Mouse (Mus musculus) lung, adult 18-20 months (tissue): Measurements from ENCODE around the gene Slc31a2.
A peak's percentile ranks its signal among the peaks of the same experiment; 100 is the strongest.
"Not testable (repeated sequence)": the region's sequence is repeated elsewhere in the genome, so short reads cannot be mapped to it uniquely, and the experiment has no call there.

Experiments
- DNase-seq, 2 experiments: peaks; one replicate each; pipeline ENCODE4 v3.0.0; 2022; ENCODE audit warnings: mixed read lengths in 2 of 2

Slc31a2 gene

DNA sequence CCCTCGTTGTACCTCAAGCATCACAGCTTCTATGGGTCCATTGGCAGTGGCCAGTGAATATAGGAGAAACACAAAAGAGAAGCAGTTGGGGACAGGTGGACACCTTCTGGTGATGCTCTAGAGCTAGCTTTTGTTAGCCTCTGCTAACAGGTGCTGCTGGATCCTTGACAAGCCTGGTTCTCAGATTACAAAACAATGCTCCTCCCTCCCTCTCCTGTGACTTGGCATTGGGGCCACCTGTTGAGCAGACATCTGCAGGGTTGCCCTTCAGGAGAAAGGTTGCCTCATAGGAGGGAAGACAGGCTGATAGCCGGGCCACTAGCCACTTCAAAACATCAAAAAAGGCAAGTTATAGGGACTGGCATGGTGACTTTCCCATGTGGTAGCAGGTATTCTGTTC, at the start of gene Slc31a2:
Gene Slc31a2, plus strand, starts transcription at position 287 of the 400 bp plus-strand sequence.
- DNase-seq, result no peak

GRCm38 (mm10) chr4:62213490-62213889, 48.9 kb upstream of the Slc31a2 start:
- no peak for DNase-seq

DNA sequence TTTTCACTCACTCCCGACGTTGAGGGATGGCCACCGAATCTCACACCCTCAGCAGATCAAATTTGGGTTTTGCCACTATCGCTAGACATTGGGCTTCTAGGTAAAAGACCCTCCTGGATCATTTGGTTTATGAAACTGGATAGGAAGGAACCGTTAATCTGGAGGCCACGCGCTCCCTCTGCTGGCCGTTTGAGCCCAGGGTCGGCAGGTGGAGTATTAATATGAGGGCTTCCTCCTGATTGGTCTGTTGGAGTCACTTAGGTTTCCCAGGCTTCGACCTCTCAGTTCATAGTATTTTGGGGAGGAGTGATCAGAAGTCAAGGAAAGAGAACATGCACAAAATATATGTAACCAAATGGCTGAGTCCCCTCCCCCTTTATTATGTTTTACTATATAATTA, 34.0 kb upstream of the Slc31a2 start:
- peak; percentile 33 to 39 for DNase-seq

- peak in 1 of 2 experiments; percentile 14 for DNase-seq
Observed at GRCm38 (mm10) chr4:62229448-62229847, 32.9 kb upstream of the Slc31a2 start.

DNA sequence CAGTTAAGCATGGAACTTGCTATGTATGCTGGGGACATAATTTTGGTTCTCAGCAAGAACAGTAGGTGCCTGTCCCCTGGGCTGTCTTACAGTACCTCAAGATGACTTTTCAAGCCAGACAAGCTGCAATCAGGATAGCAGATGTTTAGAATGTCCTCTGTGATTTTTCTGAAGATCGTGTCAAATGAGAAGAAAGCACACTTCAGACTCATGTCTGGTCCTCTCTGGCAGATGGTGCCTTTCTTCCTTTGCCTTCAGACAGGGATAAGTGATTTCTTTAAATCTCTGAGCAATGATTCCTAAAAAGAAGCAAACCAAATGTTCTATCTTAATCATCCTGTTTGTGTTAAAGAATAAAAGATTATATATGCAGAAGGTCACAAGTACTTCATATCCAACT, 32.2 kb upstream of the Slc31a2 start:
- DNase-seq, result no peak

- no peak for DNase-seq
Observed at GRCm38 (mm10) chr4:62230769-62231168, 31.6 kb upstream of the Slc31a2 start, which contains the start of gene Zfp37. Gene Zfp37 (minus strand): TSS chr4:62231047.

GRCm38 (mm10) chr4:62240586-62240985, 21.8 kb upstream of the Slc31a2 start:
- no peak for DNase-seq

DNA sequence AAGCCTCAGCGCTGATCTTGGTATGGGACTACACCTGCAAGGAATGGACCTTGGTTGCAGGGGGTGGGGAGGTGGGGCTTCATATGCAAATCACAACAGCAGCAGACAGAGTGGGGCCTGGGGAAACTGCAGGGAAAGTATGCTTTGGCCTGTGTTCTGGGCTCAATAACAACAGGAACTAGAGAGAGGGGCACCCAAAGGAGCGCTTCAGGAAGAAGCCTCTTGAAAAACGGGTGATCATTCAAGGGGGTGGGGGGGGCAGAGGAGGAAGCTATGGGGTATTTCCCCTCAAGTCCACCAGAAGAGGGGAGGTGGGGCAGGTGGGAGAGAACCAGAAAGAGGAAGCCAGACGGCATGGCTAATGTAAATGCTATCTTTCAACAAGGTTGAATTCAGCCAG, 14.0 kb upstream of the Slc31a2 start:
- DNase-seq, result no peak

- DNase-seq, result no peak
Observed at GRCm38 (mm10) chr4:62250896-62251544, 11.3 kb upstream of the Slc31a2 start.

DNA sequence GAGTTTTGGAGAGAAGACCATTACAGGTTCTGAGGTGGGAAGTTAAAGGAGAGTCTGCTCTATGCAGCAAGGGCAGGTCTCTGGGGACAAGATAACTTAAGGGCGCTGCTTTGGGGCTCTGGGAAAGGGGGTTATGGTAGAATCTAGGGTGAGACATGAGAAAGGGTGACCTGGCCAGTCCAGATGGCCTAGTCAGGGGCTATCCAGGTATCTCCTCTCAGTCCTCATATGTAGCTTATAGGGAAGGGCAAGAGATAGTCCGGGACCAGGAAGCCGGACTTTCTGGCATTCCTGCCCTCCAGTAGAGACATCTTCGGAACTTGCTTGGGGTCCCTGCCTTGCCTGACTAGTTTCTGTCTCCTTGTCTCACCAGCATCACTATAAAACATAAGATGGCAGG, 10.6 kb upstream of the Slc31a2 start:
- DNase-seq, result no peak

DNA sequence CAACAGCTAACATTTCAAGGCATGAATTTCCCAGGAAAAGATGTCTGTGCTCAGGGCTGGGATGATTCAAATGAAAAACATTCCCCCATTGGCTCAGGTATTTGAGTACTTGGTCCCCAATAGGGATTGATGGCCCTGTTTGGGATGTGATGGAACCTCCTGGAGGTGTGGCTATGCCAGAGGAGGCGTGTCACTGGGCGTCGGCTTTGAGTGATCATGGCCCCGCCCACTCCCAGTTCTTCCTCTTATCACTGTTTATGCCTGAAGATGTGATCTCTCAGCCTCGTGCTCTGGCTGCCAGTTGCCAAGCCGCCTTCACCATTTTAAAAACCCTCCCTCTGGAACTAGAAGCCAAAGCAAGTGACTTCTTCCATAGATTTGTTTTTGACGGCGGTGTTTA, 7.8 kb upstream of the Slc31a2 start:
- no peak for DNase-seq

DNA sequence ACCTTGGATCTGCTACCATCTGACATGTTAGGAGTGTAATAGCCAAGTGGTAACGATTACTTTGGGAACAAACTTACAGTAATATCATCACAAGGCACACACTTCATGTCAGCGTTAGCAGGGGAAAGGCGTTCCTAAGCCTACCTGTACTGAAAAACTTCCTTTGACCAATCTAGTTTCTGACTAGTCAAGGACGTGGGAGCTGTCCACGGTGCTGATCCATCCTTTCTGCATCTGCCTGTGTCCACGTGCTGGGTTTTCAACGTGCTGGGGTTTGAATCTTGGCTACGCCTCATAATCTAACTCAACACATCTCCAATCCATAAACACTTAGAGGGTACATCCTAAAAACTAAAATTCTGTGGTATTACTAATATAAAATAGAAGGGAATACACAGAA, 5.4 kb upstream of the Slc31a2 start:
- peak in 1 of 2 experiments; percentile 14 for DNase-seq

DNA sequence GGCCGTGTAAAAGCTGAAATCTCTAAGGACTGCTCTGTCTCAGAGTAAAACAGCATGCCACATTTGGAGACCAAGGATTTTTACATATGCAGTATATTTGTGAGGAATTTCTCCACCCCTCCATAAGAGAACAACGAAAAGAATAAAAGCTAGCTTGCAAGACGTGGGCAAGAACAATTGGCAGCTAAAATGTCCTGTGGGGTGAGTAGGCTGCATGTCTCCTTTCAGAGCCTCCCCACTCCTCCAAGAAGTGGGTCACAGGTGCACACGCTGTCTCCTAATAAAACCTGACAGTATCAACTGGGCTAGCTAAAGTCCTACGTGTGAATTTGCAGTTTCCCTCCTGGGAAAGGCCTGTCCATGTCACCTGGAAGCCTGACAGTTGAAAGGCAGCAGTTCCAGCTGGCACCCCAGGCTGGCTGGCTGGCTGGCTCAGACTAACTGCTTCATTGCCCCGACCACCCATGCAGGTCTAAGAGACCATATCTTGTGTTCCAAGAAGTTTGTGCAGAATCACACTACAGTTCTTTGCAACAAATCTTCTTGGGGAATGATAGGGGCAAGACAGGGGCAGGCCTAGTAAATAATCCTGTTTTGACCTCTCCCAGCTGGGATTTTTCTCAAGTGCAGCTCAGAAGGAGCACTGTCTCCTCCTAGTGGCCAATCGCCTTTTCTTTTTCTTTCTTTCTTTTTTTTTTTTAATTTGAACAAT, 927 bp downstream of the Slc31a2 start:
- no peak for DNase-seq

- peak; percentile 22 to 28 for DNase-seq
Observed at GRCm38 (mm10) chr4:62265154-62265836, 2.9 kb downstream of the Slc31a2 start.

GRCm38 (mm10) chr4:62266016-62266415, 3.7 kb downstream of the Slc31a2 start:
- DNase-seq, result not testable (repeated sequence)

- DNase-seq, result no peak
Observed at GRCm38 (mm10) chr4:62267101-62267500, 4.7 kb downstream of the Slc31a2 start.

DNA sequence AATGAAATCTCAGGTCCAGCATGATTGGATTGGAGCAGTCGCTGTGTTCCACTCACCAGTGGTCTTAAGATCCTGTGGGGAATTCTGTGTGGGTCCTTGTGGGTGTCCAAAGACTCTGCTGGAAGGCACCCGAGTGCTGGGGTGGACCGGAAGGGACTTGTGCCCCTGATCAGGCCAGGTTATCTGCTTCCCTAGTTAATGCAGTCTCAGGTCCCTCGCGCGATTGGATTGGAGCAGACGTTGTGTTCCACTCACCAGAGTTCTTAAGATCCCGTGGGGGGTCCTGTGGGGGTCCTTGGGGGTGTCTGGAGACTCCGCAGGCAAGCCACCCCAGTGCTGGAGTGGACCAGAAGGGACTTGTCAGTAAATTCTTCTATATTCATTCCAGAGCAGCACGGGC, 10.3 kb downstream of the Slc31a2 start:
- DNase-seq, result no peak

GRCm38 (mm10) chr4:62273916-62274315, 11.6 kb downstream of the Slc31a2 start:
- DNase-seq, result no peak

DNA sequence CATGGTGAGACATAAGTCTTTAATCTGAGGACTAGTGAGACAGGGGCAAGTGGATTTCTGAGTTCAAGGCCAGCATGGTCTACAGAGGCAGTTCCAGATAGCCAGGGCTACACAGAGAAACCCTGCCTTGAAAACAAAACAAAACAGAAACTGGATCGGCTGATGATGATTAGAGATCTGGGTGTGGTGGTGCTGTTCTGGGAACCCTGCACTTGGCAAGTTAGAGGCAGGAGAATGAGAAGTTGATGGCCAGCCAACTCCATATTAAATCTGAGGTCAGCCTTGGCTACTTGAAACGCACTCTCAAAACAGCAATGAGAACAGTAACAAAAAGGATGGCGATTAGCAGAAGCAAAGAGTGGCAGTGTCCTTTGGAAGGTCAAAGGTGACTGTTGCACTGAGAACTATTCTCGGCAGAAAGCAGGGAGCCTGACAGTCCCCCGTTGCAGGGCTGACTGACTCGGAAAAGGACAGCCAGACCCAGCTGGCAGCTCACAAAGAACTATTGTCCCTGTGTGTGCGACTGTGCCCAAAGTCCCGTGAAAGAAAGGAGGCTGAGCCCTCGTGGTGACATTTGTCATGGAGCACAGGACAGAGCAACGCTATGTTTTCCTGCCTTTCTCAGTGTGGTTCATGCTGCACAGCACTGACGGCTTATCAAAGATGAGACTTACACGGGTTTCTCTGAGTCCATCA, 12.6 kb downstream of the Slc31a2 start:
- DNase-seq, result peak in 1 of 2 experiments; percentile 14

DNA sequence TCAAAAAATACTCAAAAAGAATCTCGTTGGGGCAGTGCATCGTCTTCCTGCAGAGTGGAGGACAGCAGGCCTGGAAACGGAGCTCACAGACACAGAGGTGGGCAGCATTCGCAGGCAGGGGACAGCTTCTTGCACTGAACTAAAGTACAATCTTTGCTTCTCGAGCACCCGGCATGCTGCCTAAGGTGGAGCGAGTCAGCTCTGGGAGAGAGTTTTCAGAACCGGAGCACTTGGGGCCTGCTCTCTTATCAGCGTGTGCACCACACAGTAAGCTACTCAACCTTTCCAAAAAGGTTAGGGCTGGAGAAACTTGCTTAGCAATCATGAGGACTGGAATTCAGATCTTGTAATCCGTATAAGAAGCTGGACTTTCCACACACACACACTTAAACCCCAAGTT, 14.3 kb downstream of the Slc31a2 start:
- DNase-seq, result peak in 1 of 2 experiments; percentile 16

DNA sequence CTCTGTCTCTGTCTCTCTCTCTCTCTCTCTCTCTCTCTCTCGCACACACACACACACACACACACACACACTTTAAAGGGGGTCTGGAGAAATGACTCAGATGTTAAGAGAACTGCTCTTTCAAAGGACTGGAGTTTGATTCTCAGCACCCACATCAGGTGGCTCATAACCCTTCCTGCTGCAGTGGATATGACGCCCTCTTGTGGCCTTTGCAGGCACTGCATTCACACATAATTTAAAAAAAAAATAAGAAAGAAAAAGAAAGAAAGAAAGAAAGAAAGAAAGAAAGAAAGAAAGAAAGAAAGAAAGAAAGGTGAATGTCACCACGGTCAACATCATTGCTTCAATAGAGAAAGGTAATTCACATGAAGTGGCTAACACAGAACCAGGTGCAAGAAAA, 14.9 kb downstream of the Slc31a2 start:
- no peak for DNase-seq

DNA sequence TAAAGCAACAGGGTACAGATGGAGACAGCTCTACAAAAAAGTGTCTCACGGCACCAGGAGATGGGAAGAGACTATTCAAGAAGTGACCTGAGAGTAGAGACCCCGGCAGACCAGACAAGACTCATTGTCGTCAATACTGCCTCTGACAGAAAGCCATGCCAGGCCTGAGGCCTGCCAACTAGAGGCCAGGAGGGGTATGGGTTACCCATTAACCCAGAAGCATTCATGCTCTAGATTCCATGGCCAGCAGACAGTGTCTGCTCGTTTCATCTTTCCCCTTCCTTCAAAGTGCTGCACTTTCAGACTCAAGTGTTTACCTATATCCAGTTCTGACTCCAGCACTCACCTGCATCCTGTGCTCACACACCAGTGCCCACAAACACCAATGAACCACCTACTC, 15.7 kb downstream of the Slc31a2 start:
- no peak for DNase-seq

DNA sequence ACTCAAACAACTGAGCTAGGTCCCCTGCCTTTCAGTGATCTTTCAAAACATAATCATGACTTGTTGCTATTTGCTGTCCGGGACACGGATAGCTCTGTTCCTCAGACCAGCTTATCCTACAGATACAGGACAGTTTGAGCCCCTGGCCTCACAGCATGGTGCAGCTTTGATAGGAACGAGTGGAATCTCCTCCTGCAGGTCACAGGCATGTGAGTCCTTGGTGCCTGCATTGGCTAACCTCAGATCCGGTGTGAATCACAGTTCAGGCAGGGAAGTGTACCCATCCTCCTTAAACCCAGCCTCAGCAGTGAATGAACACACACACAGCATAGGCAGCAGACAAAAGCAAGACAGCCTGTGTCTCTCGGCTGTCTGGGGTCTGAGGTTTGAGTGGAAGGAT, 19.0 kb downstream of the Slc31a2 start:
- DNase-seq, result no peak
